Mouse (Mus musculus): ENCODE results near the gene Hook1. TPM values are rescaled to one million over a fixed set of nuclear protein-coding genes. Genes with fewer than 3 reads are reported as not detected.

The Hook1 gene
- 10 to 100 TPM; 76.9 to 87.5 TPM for total RNA-seq (2021)
- long read RNA-seq, experiment 1, full-length matches to known transcripts = 26 of 57 reads
- long read RNA-seq, experiment 1, partial matches to known transcripts = 3 of 57 reads
- long read RNA-seq, experiment 1, other reads (novel, unspliced or antisense) = 28 of 57 reads
- long read RNA-seq, experiment 2, full-length matches to known transcripts = 10 of 55 reads
- long read RNA-seq, experiment 2, partial matches to known transcripts = 2 of 55 reads
- long read RNA-seq, experiment 2, other reads (novel, unspliced or antisense) = 43 of 55 reads

GRCm38 (mm10) chr4:95966928-95967724 is at the start of gene Hook1:
TSS of gene Hook1 (plus strand) at chr4:95967240.
- DNase-seq (ENCODE audit: extremely low spot score in 1 of 2, low spot score in 2 of 2) = peak; percentile 94
- intact Hi-C loops (cut with DNase I) = no loop called here
- peak within 1 kb of the TSS; percentile 96 for H3K27ac ChIP-seq
- TF ChIP-seq CTCF (IDR thresholded peaks at IDR 0.05) = no peak
- H3K4me3 ChIP-seq = peak within 1 kb of the TSS; percentile 74

- intact Hi-C loops (cut with DNase I) = no loop called here
- Histone ChIP-seq H3K27ac (no peak overlapping the region), H3K4me3 (no peak overlapping the region)
- no peak for TF ChIP-seq CTCF (IDR thresholded peaks at IDR 0.05)
- DNase-seq (ENCODE audit: extremely low spot score in 1 of 2, low spot score in 2 of 2) = no peak
Measured at GRCm38 (mm10) chr4:95917703-95918102, 49.3 kb upstream of the Hook1 start.

- DNase-seq (ENCODE audit: extremely low spot score in 1 of 2, low spot score in 2 of 2) = no peak
- intact Hi-C loops (cut with DNase I) = loop anchor here (10.0 kb wide), 1 partner anchor 1256 kb away; no protein-coding TSS in a partner anchor
- no peak for TF ChIP-seq CTCF (IDR thresholded peaks at IDR 0.05)
- no peak overlapping the region for H3K27ac ChIP-seq
- H3K4me3 ChIP-seq = no peak overlapping the region
Measured at GRCm38 (mm10) chr4:95920448-95920847, 46.6 kb upstream of the Hook1 start.

GRCm38 (mm10) chr4:95924210-95925184 is 42.5 kb upstream of the Hook1 start:
- intact Hi-C loops (cut with DNase I) = loop anchor here (1.0 to 10.0 kb wide), 3 partner anchors 874 to 1260 kb away; no protein-coding TSS in a partner anchor
- TF ChIP-seq CTCF (IDR thresholded peaks at IDR 0.05) = peak; percentile 78

GRCm38 (mm10) chr4:95928846-95929245 is 38.2 kb upstream of the Hook1 start:
- H3K27ac ChIP-seq = no peak overlapping the region

More at GRCm38 (mm10) chr4:95924210-95925184, 42.5 kb upstream of the Hook1 start:
- DNase-seq (ENCODE audit: extremely low spot score in 1 of 2, low spot score in 2 of 2) = peak; percentile 71 to 85
- H3K27ac ChIP-seq = no peak overlapping the region
- H3K4me3 ChIP-seq = no peak overlapping the region

GRCm38 (mm10) chr4:95929936-95930335 is 37.1 kb upstream of the Hook1 start:
- intact Hi-C loops (cut with DNase I) = loop anchor here (10.0 kb wide), 1 partner anchor 1265 kb away; no protein-coding TSS in a partner anchor
- no peak overlapping the region for H3K4me3 ChIP-seq

More at GRCm38 (mm10) chr4:95928846-95929245, 38.2 kb upstream of the Hook1 start:
- no peak for TF ChIP-seq CTCF (IDR thresholded peaks at IDR 0.05)
- intact Hi-C loops (cut with DNase I) = loop anchor here (10.0 kb wide), 1 partner anchor 1264 kb away; no protein-coding TSS in a partner anchor
- no peak for DNase-seq (ENCODE audit: extremely low spot score in 1 of 2, low spot score in 2 of 2)
- no peak overlapping the region for H3K4me3 ChIP-seq

GRCm38 (mm10) chr4:95931331-95931730 is 35.7 kb upstream of the Hook1 start:
- no peak for DNase-seq (ENCODE audit: extremely low spot score in 1 of 2, low spot score in 2 of 2)
- Histone ChIP-seq H3K27ac (no peak overlapping the region), H3K4me3 (no peak overlapping the region)
- intact Hi-C loops (cut with DNase I) = no loop called here
- no peak for TF ChIP-seq CTCF (IDR thresholded peaks at IDR 0.05)

More at GRCm38 (mm10) chr4:95929936-95930335, 37.1 kb upstream of the Hook1 start:
- no peak for DNase-seq (ENCODE audit: extremely low spot score in 1 of 2, low spot score in 2 of 2)
- TF ChIP-seq CTCF (IDR thresholded peaks at IDR 0.05) = no peak
- no peak overlapping the region for H3K27ac ChIP-seq

GRCm38 (mm10) chr4:95933801-95934356 is 33.2 kb upstream of the Hook1 start:
- intact Hi-C loops (cut with DNase I) = no loop called here
- no peak for DNase-seq (ENCODE audit: extremely low spot score in 1 of 2, low spot score in 2 of 2)
- Histone ChIP-seq H3K27ac (no peak overlapping the region), H3K4me3 (no peak overlapping the region)
- no peak for TF ChIP-seq CTCF (IDR thresholded peaks at IDR 0.05)

GRCm38 (mm10) chr4:95934384-95935035 is 32.5 kb upstream of the Hook1 start:
- no peak for DNase-seq (ENCODE audit: extremely low spot score in 1 of 2, low spot score in 2 of 2)
- intact Hi-C loops (cut with DNase I) = no loop called here
- TF ChIP-seq CTCF (IDR thresholded peaks at IDR 0.05) = no peak
- Histone ChIP-seq H3K27ac (no peak overlapping the region), H3K4me3 (no peak overlapping the region)

- intact Hi-C loops (cut with DNase I) = no loop called here
- no peak overlapping the region for H3K27ac ChIP-seq
- no peak for TF ChIP-seq CTCF (IDR thresholded peaks at IDR 0.05)
- DNase-seq (ENCODE audit: extremely low spot score in 1 of 2, low spot score in 2 of 2) = no peak
- no peak overlapping the region for H3K4me3 ChIP-seq
Measured at GRCm38 (mm10) chr4:95938701-95939100, 28.3 kb upstream of the Hook1 start.

Measured in left cerebral cortex, adult 2 months (tissue).